Mouse (Mus musculus) urinary bladder, postnatal 0 days (tissue): ENCODE data around the gene Ank. TPM values are rescaled to one million over a fixed set of nuclear protein-coding genes. Genes with fewer than 3 reads are reported as not detected.

Experiments
- microRNA-seq: library from miRNA; unstranded; fragments of <30 nt; microRNA quantifications from one replicate; pipeline ENCODE4, GENCODE M21; 2016
- polyA plus RNA-seq: library from polyadenylated mRNA; unstranded; fragments of >200 nt; fragmentation: Nextera tagmentation; extraction: Ambion mirVana; gene quantifications from 2 replicates; pipeline ENCODE4 v1.2.1, GENCODE M21; 2015

Gene Ank
- 8.2 and 9.1 TPM in 2 replicates for polyA plus RNA-seq

GRCm38 (mm10) chr15:27466131-27467080 lies at the start of gene Ank:
Ank (plus strand) TSS chr15:27466677.

GRCm38 (mm10) chr15:27630601-27631383 lies 164.3 kb downstream of the Ank start, which contains the start of gene Otulin:
Otulin (minus strand) TSS chr15:27630693.

Small RNA genes within 50 kb of the gene (microRNA-seq; reads per million reads assigned to microRNA genes)
- not detected for gene Mir7117

Other genes starting within 250 kb of the Ank start
- 20.7 and 21.0 TPM in 2 replicates for gene Otulin, start 164.0 kb downstream of the Ank start, polyA plus RNA-seq
- 9.0 and 13.6 TPM in 2 replicates for gene Otulinl, start 214.9 kb downstream of the Ank start, polyA plus RNA-seq